Mouse (Mus musculus) neural tube, embryonic 10.5 days (tissue): ENCODE measurements around the gene Grb2.

Source experiments
- DNase-seq: peaks from one replicate; pipeline ENCODE4 v3.0.0-alpha.2; 2017; ENCODE audit warnings: low spot score; ENCODE audit errors: extremely low spot score

The Grb2 gene

GRCm38 (mm10) chr11:115689137-115689915 is 19.1 kb downstream of the Grb2 start:
- DNase-seq = no peak

- no peak for DNase-seq
Observed at GRCm38 (mm10) chr11:115686369-115686768, 22.0 kb downstream of the Grb2 start.

GRCm38 (mm10) chr11:115685954-115686353 is 22.4 kb downstream of the Grb2 start:
- DNase-seq = no peak

GRCm38 (mm10) chr11:115684877-115685276 is 23.5 kb downstream of the Grb2 start:
- DNase-seq = no peak

- no peak for DNase-seq
Observed at GRCm38 (mm10) chr11:115683326-115683725, 25.1 kb downstream of the Grb2 start.

- no peak for DNase-seq
Observed at GRCm38 (mm10) chr11:115682411-115682810, 26.0 kb downstream of the Grb2 start.

GRCm38 (mm10) chr11:115679554-115680238 is 28.7 kb downstream of the Grb2 start:
- no peak for DNase-seq

GRCm38 (mm10) chr11:115678861-115679260 is 29.5 kb downstream of the Grb2 start:
- DNase-seq = no peak

GRCm38 (mm10) chr11:115677511-115677910 is 30.9 kb downstream of the Grb2 start:
- no peak for DNase-seq

- no peak for DNase-seq
Observed at GRCm38 (mm10) chr11:115676738-115677137, 31.7 kb downstream of the Grb2 start.

- no peak for DNase-seq
Observed at GRCm38 (mm10) chr11:115674235-115674865, 34.0 kb downstream of the Grb2 start.

GRCm38 (mm10) chr11:115673471-115674234 is 34.7 kb downstream of the Grb2 start:
- no peak for DNase-seq

- no peak for DNase-seq
Observed at GRCm38 (mm10) chr11:115672226-115672987, 36.0 kb downstream of the Grb2 start.

GRCm38 (mm10) chr11:115670451-115671050 is 37.8 kb downstream of the Grb2 start:
- no peak for DNase-seq

- no peak for DNase-seq
Observed at GRCm38 (mm10) chr11:115663676-115664335, 44.6 kb downstream of the Grb2 start.

- DNase-seq = no peak
Observed at GRCm38 (mm10) chr11:115660376-115660775, 48.0 kb downstream of the Grb2 start.

- DNase-seq = no peak
Observed at GRCm38 (mm10) chr11:115658521-115658920, 49.9 kb downstream of the Grb2 start.

- DNase-seq = no peak
Observed at GRCm38 (mm10) chr11:115654128-115654527, 54.3 kb downstream of the Grb2 start.

GRCm38 (mm10) chr11:115653194-115653593 is 55.2 kb downstream of the Grb2 start:
- DNase-seq = no peak

- DNase-seq = no peak
Observed at GRCm38 (mm10) chr11:115651680-115652079, 56.7 kb downstream of the Grb2 start.
